In the genomic region with DNA sequence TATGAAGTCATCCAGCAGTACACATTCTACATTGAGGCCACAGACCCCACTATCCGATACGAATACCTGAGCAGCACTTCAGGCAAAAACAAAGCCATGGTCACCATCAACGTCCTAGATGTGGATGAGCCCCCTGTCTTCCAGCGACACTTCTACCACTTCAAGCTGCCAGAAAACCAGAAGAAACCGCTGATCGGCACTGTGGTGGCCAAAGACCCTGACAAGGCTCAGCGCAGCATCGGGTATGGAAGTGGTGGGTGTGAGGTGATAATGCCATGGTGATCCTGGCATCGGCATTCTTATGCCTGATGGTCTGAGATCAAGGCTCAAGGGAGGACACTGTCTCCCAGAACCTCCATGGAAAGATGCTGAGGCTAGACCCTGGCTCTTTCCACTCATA, we compare ENCODE assay signal across 17 mouse cellular contexts. TPM values are rescaled to one million over a fixed set of nuclear protein-coding genes. Genes with fewer than 3 reads are reported as not detected.
"Had no signal": no experiment of that assay in that cellular context is flagged by ENCODE, and none has a peak within 500 bp of the region (broad histone marks: within the 10 kb centered on the region; RNA-seq: fewer than 3 reads in every experiment).

No protein-coding gene starts in this region.

- H3K9me3 ChIP-seq: lung, embryonic 15.5 days; midbrain, embryonic 13.5 days; midbrain, embryonic 15.5 days; neural tube, embryonic 12.5 days; stomach, embryonic 15.5 days had no signal

- H3K27me3 ChIP-seq: lung, embryonic 15.5 days; midbrain, embryonic 13.5 days; midbrain, embryonic 15.5 days; neural tube, embryonic 12.5 days; stomach, embryonic 15.5 days had no signal

- H3K4me1 ChIP-seq: lung, embryonic 15.5 days; midbrain, embryonic 13.5 days; midbrain, embryonic 15.5 days; neural tube, embryonic 12.5 days; stomach, embryonic 15.5 days had no signal

- DNase-seq: liver, postnatal 0 days; lung, adult 2 months; right cerebral cortex, postnatal 14 days; thymus, adult 2 months; thymus, postnatal 25 days; thymus, postnatal 4 days had no signal

- H3K4me3 ChIP-seq: lung, embryonic 15.5 days; megakaryocyte, embryonic 14.5 days; midbrain, embryonic 13.5 days; midbrain, embryonic 15.5 days; neural tube, embryonic 12.5 days; stomach, embryonic 15.5 days had no signal

- H3K36me3 ChIP-seq: lung, embryonic 15.5 days; midbrain, embryonic 13.5 days; midbrain, embryonic 15.5 days; neural tube, embryonic 12.5 days; stomach, embryonic 15.5 days had no signal

- H3K27ac ChIP-seq: lung, embryonic 15.5 days; macrophage; midbrain, embryonic 13.5 days; midbrain, embryonic 15.5 days; neural tube, embryonic 12.5 days; stomach, embryonic 15.5 days; stomach, postnatal 0 days had no signal

RNA-seq across cellular contexts. Expression of a gene that starts 29.5 kb away (rescaled TPM):
- total RNA-seq: megakaryocyte progenitor cell, adult 5-6 weeks; monocyte, adult 5-6 weeks; neutrophil, adult 5-6 weeks had no signal

RNA-seq across cellular contexts. Expression of a gene that starts 39.3 kb away (rescaled TPM):
- total RNA-seq: megakaryocyte progenitor cell, adult 5-6 weeks; monocyte, adult 5-6 weeks had no signal
- polyA plus RNA-seq: liver, postnatal 0 days; macrophage had no signal
